Mouse (Mus musculus) kidney, embryonic 16.5 days (tissue): ENCODE results near the gene Cacna2d3. TPM values are rescaled to one million over a fixed set of nuclear protein-coding genes. Genes with fewer than 3 reads are reported as not detected.

Source experiments
- ATAC-seq: fragments of 200-750 bp; cut with Nextera tagmentation; 2 replicates; pipeline ENCODE4 v1.8.0; 2017; ENCODE audit warnings: moderate TSS enrichment; ENCODE audit not compliant: low FRiP score, low TSS enrichment
- H3K27ac ChIP-seq: fragments of 300-500 bp; sonication (generic); 2 replicates; pipeline ENCODE4 v1.5.1; 2014; ENCODE audit warnings: low read length
- H3K27me3 ChIP-seq: fragments of 300-500 bp; sonication (generic); 2 replicates; pipeline ENCODE4 v1.6.1; 2014; ENCODE audit warnings: low read length, control low read depth, mixed read lengths; ENCODE audit not compliant: insufficient read depth
- H3K36me3 ChIP-seq: fragments of 300-500 bp; sonication (generic); 2 replicates; pipeline ENCODE4 v1.6.1; 2014; ENCODE audit warnings: low read length, control low read depth, mixed read lengths; ENCODE audit not compliant: insufficient read depth
- H3K4me1 ChIP-seq: fragments of 300-500 bp; sonication (generic); 2 replicates; pipeline ENCODE4 v1.6.1; 2014; ENCODE audit warnings: low read length, control low read depth, mixed read lengths; ENCODE audit not compliant: insufficient read depth
- H3K4me2 ChIP-seq: fragments of 300-500 bp; sonication (generic); replicated peaks from 2 replicates; pipeline ENCODE4 v1.6.1; 2014; ENCODE audit warnings: low read depth, low read length
- H3K4me3 ChIP-seq: fragments of 300-500 bp; sonication (generic); 2 replicates; pipeline ENCODE4 v1.5.1; 2014; ENCODE audit warnings: mild to moderate bottlenecking, low read length
- H3K9ac ChIP-seq: fragments of 300-500 bp; sonication (generic); replicated peaks from 2 replicates; pipeline ENCODE4 v1.6.1; 2014; ENCODE audit warnings: low read length
- H3K9me3 ChIP-seq: fragments of 300-500 bp; sonication (generic); 2 replicates; pipeline ENCODE4 v1.6.1; 2016; ENCODE audit warnings: low read length, control low read depth
- WGBS: fragments of 180-500 bp; shearing (Covaris S2); extraction: QIAGEN DNeasy Blood & Tissue Kit; methylation state at CpG from one replicate; pipeline ENCODE4 v1.1.7; 2014; 5-methylcytosine and 5-hydroxymethylcytosine counted together
- polyA plus RNA-seq: library from polyadenylated mRNA; unstranded; fragments of >200 nt; fragmentation: Nextera tagmentation; extraction: Ambion mirVana; gene quantifications from 2 replicates; pipeline ENCODE4 v1.2.1, GENCODE M21; 2015

The Cacna2d3 gene
- polyA plus RNA-seq, 1 experiment from 2014 or later: 2.8 TPM

- WGBS: 79% methylated on average over 1 of the region's 1 CpGs
- Histone ChIP-seq H3K9me3 (no peaks in the 10 kb centered on the region), H3K4me1 (no peaks in the 10 kb centered on the region), H3K4me2 (no peak overlapping the region), H3K27me3 (no peaks in the 10 kb centered on the region), H3K4me3 (no peak overlapping the region), H3K36me3 (no peaks in the 10 kb centered on the region), H3K9ac (no peak overlapping the region), H3K27ac (no peak overlapping the region)
- ATAC-seq: no peak
Measured at GRCm38 (mm10) chr14:29042355-29042754, 679.3 kb downstream of the Cacna2d3 start.

- Histone ChIP-seq H3K9me3 (no peaks in the 10 kb centered on the region), H3K9ac (no peak overlapping the region), H3K27me3 (no peaks in the 10 kb centered on the region), H3K4me2 (no peak overlapping the region), H3K36me3 (no peaks in the 10 kb centered on the region), H3K4me3 (no peak overlapping the region), H3K27ac (no peak overlapping the region), H3K4me1 (no peaks in the 10 kb centered on the region)
- no peak for ATAC-seq
- 72% methylated on average over 1 of the region's 1 CpGs for WGBS
Measured at GRCm38 (mm10) chr14:29041498-29041897, 680.2 kb downstream of the Cacna2d3 start.

- no peak overlapping the region for H3K4me2 ChIP-seq
- no peak for ATAC-seq
- H3K27me3 ChIP-seq: no peaks in the 10 kb centered on the region
- no peak overlapping the region for H3K27ac ChIP-seq
- 49% methylated on average over 9 of the region's 9 CpGs for WGBS
- H3K9ac ChIP-seq: no peak overlapping the region
- no peaks in the 10 kb centered on the region for H3K9me3 ChIP-seq
- H3K36me3 ChIP-seq: no peaks in the 10 kb centered on the region
- no peak overlapping the region for H3K4me3 ChIP-seq
- no peaks in the 10 kb centered on the region for H3K4me1 ChIP-seq
Measured at GRCm38 (mm10) chr14:29040606-29041364, 680.9 kb downstream of the Cacna2d3 start.

- H3K27ac ChIP-seq: no peak overlapping the region
- no peak for ATAC-seq
- WGBS: 73% methylated on average over 5 of the region's 5 CpGs
- no peaks in the 10 kb centered on the region for H3K36me3 ChIP-seq
- H3K4me2 ChIP-seq: no peak overlapping the region
- H3K4me1 ChIP-seq: no peaks in the 10 kb centered on the region
- H3K9ac ChIP-seq: no peak overlapping the region
- no peaks in the 10 kb centered on the region for H3K9me3 ChIP-seq
- no peaks in the 10 kb centered on the region for H3K27me3 ChIP-seq
- no peak overlapping the region for H3K4me3 ChIP-seq
Measured at GRCm38 (mm10) chr14:29038246-29038645, 683.4 kb downstream of the Cacna2d3 start.

GRCm38 (mm10) chr14:29031858-29032395, 689.7 kb downstream of the Cacna2d3 start:
- ATAC-seq: no peak
- Histone ChIP-seq H3K4me2 (no peak overlapping the region), H3K9ac (no peak overlapping the region), H3K4me3 (no peak overlapping the region), H3K27me3 (no peaks in the 10 kb centered on the region), H3K4me1 (no peaks in the 10 kb centered on the region), H3K36me3 (no peaks in the 10 kb centered on the region), H3K9me3 (no peaks in the 10 kb centered on the region), H3K27ac (no peak overlapping the region)
- WGBS: 90% methylated on average over 1 of the region's 1 CpGs

- no peak overlapping the region for H3K4me3 ChIP-seq
- no peaks in the 10 kb centered on the region for H3K36me3 ChIP-seq
- H3K9ac ChIP-seq: no peak overlapping the region
- no peaks in the 10 kb centered on the region for H3K27me3 ChIP-seq
- 64% methylated on average over 9 of the region's 9 CpGs for WGBS
- H3K27ac ChIP-seq: no peak overlapping the region
- no peaks in the 10 kb centered on the region for H3K4me1 ChIP-seq
- no peak overlapping the region for H3K4me2 ChIP-seq
- no peak for ATAC-seq
- H3K9me3 ChIP-seq: no peaks in the 10 kb centered on the region
Measured at GRCm38 (mm10) chr14:29030519-29030918, 691.1 kb downstream of the Cacna2d3 start.

GRCm38 (mm10) chr14:29029896-29030420, 691.7 kb downstream of the Cacna2d3 start:
- Histone ChIP-seq H3K27ac (no peak overlapping the region), H3K9ac (no peak overlapping the region), H3K9me3 (no peaks in the 10 kb centered on the region), H3K27me3 (no peaks in the 10 kb centered on the region), H3K4me3 (no peak overlapping the region), H3K4me1 (no peaks in the 10 kb centered on the region), H3K4me2 (no peak overlapping the region), H3K36me3 (no peaks in the 10 kb centered on the region)
- 74% methylated on average over 11 of the region's 11 CpGs for WGBS
- no peak for ATAC-seq

- Histone ChIP-seq H3K4me1 (no peaks in the 10 kb centered on the region), H3K27ac (no peak overlapping the region), H3K27me3 (no peaks in the 10 kb centered on the region), H3K9ac (no peak overlapping the region), H3K36me3 (no peaks in the 10 kb centered on the region), H3K4me3 (no peak overlapping the region), H3K4me2 (no peak overlapping the region), H3K9me3 (no peaks in the 10 kb centered on the region)
- no peak for ATAC-seq
- WGBS: 83% methylated on average over 2 of the region's 2 CpGs
Measured at GRCm38 (mm10) chr14:29029107-29029469, 692.6 kb downstream of the Cacna2d3 start.

GRCm38 (mm10) chr14:29028391-29029106, 693.1 kb downstream of the Cacna2d3 start:
- H3K9me3 ChIP-seq: no peaks in the 10 kb centered on the region
- no peaks in the 10 kb centered on the region for H3K36me3 ChIP-seq
- H3K4me1 ChIP-seq: no peaks in the 10 kb centered on the region
- no peak overlapping the region for H3K4me3 ChIP-seq
- no peak overlapping the region for H3K27ac ChIP-seq
- no peaks in the 10 kb centered on the region for H3K27me3 ChIP-seq
- no peak overlapping the region for H3K4me2 ChIP-seq
- WGBS: 79% methylated on average over 6 of the region's 6 CpGs
- no peak overlapping the region for H3K9ac ChIP-seq
- no peak for ATAC-seq

- Histone ChIP-seq H3K9me3 (no peaks in the 10 kb centered on the region), H3K27ac (no peak overlapping the region), H3K4me3 (no peak overlapping the region), H3K4me2 (no peak overlapping the region), H3K36me3 (no peaks in the 10 kb centered on the region), H3K9ac (no peak overlapping the region), H3K27me3 (no peaks in the 10 kb centered on the region), H3K4me1 (no peaks in the 10 kb centered on the region)
- ATAC-seq: no peak
- 87% methylated on average over 5 of the region's 5 CpGs for WGBS
Measured at GRCm38 (mm10) chr14:29027276-29027675, 694.4 kb downstream of the Cacna2d3 start.
